Mouse (Mus musculus) kidney, postnatal 10 days (tissue): ENCODE data around the gene Vmn1r176.
"Not testable (repeated sequence)": the region's sequence is repeated elsewhere in the genome, so short reads cannot be mapped to it uniquely, and the experiment has no call there.

Source experiments
- DNase-seq: peaks from one replicate; pipeline ENCODE4 v3.0.0; 2021; ENCODE audit warnings: mixed read lengths

Vmn1r176 gene

GRCm38 (mm10) chr7:23837272-23837671, at the start of gene Vmn1r176:
Gene Vmn1r176 (minus strand): TSS chr7:23837372.
- not testable (repeated sequence) for DNase-seq

DNA sequence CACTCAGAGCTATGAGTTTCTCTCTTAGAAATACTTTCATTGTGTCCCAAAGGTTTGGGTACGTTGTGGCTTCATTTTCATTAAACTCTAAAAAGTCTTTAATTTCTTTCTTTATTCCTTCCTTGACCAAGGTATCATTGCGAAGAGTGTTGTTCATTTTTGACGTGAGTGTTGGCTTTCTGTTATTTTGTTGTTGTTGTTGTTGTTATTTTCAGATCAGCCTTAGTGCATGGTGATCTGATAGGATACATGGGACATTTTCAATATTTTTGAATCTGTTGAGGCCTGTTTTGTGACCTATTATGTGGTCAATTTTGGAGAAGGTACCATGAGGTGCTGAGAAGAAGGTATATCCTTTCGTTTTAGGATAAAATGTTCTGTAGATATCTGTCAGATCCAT, 39.7 kb upstream of the Vmn1r176 start:
- not testable (repeated sequence) for DNase-seq

GRCm38 (mm10) chr7:23866349-23866748, 29.2 kb upstream of the Vmn1r176 start, which contains the start of gene Vmn1r177:
Gene Vmn1r177 (minus strand): TSS chr7:23866449.
- not testable (repeated sequence) for DNase-seq

DNA sequence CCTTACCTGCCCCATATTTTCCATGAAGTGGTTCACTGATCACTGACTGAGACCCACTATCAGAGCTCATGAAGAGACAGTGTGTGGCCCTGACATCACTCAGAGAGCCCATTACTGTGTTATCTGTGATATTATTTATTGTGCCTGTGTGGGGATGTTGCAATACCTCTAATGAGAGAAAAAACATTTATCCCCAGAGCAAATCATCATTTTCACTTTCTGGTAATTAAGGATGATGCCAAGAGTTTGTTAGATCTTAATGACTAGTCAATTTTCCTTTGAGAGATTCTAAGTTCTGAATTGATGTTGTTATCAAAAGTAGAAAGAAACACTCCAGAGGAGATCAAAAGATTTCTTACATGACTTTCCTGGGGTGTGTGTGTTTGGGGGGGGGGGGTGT, 26.6 kb downstream of the Vmn1r176 start, which contains the start of gene Vmn1r175:
Vmn1r175 (minus strand) TSS at position 101 of the 400 bp plus-strand sequence.
- not testable (repeated sequence) for DNase-seq

DNA sequence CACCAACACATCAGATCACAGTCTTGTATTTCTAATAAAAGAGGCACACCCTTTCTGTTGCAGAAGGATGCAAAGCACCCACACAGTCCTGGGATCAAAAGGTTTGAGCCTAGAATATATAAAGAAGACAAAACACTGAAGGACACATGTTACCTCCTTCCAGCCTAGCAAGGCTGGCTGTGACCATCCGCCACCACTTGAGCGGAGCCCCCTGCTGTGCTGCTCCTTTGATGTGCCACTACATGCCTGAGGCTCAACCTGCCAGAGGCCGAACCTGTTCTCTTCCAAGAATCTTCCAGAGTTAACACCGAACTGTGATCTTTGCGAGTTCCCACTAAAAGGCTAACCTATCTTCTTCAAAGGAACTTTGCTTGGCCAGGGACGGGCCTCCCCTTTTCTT, 52.6 kb downstream of the Vmn1r176 start:
- no peak for DNase-seq
